Comparison of ENCODE assay signal across 8 mouse cellular contexts in genomic region chr14:55540787-55541321, GRCm38 (mm10). TPM values are rescaled to one million over a fixed set of nuclear protein-coding genes. Genes with fewer than 3 reads are reported as not detected.
DNase-seq lines count a peak whose midpoint lies in the region; ATAC-seq lines count a peak whose summit lies in the region.

No protein-coding gene starts in this region.

- H3K36me3 ChIP-seq in hindbrain, embryonic 16.5 days (ENCODE audit: control insufficient read depth, insufficient read depth, low read length) = peaks cover 12% of the 10 kb centered on the region

- intact Hi-C loops in left cerebral cortex, postnatal 14 days (cut with DNase I) = loop anchor here (10.0 kb wide), 1 partner anchor 396 kb away; no protein-coding TSS in a partner anchor

- DNase-seq in T-cell, adult 2 months (ENCODE audit: low spot score) = peak; percentile 59
- peak; percentile 87 for DNase-seq in cerebellum, adult 9-11 months
- DNase-seq in gastrocnemius, adult 18-20 months (ENCODE audit: low spot score) = peak; percentile 78
- peak; percentile 74 for DNase-seq in left cerebral cortex, postnatal 14 days (ENCODE audit: low spot score in 2 of 2)
- peak; percentile 77 for DNase-seq in mesoderm, embryonic 11.5 days (ENCODE audit: low read depth, low spot score)
- peak; percentile 85 for DNase-seq in right cerebral cortex, postnatal 4 days
- DNase-seq in embryo, embryonic 10 days (ENCODE audit: low spot score) = no peak

- ATAC-seq in hindbrain, embryonic 16.5 days = peak; percentile 55

- peak overlapping the region; percentile 82 for H3K9ac ChIP-seq in hindbrain, embryonic 16.5 days (ENCODE audit: low read depth, low read length)

- H3K9me3 ChIP-seq in hindbrain, embryonic 16.5 days (ENCODE audit: control insufficient read depth, low read length) = no peaks in the 10 kb centered on the region

- H3K27me3 ChIP-seq in hindbrain, embryonic 16.5 days (replicated peaks; ENCODE audit: control insufficient read depth, insufficient read depth, low read length) = no peaks in the 10 kb centered on the region

- H3K27ac ChIP-seq in hindbrain, embryonic 16.5 days (ENCODE audit: low read depth, low read length) = peak overlapping the region; percentile 88

- peak overlapping the region; percentile 61 for H3K4me3 ChIP-seq in hindbrain, embryonic 16.5 days (ENCODE audit: low read length)

- 4% methylated on average over 10 of the region's 10 CpGs for WGBS in hindbrain, embryonic 16.5 days

- H3K4me2 ChIP-seq in hindbrain, embryonic 16.5 days (ENCODE audit: low read length) = peak overlapping the region; percentile 87

- H3K4me1 ChIP-seq in hindbrain, embryonic 16.5 days (ENCODE audit: control insufficient read depth, insufficient read depth, low read depth, low read length) = peaks cover 15% of the 10 kb centered on the region

RNA-seq across cellular contexts. Expression of gene Pck2, which starts 0.8 kb away (rescaled TPM):
- total RNA-seq in gastrocnemius, adult 18-20 months (2021) = 1 to 10 TPM; 2.8 to 3.1 TPM
- 29.3 and 32.4 TPM in 2 replicates for polyA plus RNA-seq in hindbrain, embryonic 16.5 days (2015; fragmentation: Nextera tagmentation; extraction: Ambion mirVana)
- 10 to 100 TPM; 18.6 to 19.5 TPM for total RNA-seq in left cerebral cortex, postnatal 14 days (2021)

RNA-seq across cellular contexts. Expression of gene Nrl, which starts 16.1 kb away (rescaled TPM):
- total RNA-seq in gastrocnemius, adult 18-20 months (2021) = not detected
- polyA plus RNA-seq in hindbrain, embryonic 16.5 days (2015; fragmentation: Nextera tagmentation; extraction: Ambion mirVana) = 0.15 and 0.23 TPM in 2 replicates
- total RNA-seq in left cerebral cortex, postnatal 14 days (2021) = under 1 TPM; 0.33 to 0.61 TPM

RNA-seq across cellular contexts. Expression of gene Dcaf11, which starts 19.0 kb away (rescaled TPM):
- total RNA-seq in gastrocnemius, adult 18-20 months (2021) = 100 to 1,000 TPM; 134 to 136 TPM
- 110 and 127 TPM in 2 replicates for polyA plus RNA-seq in hindbrain, embryonic 16.5 days (2015; fragmentation: Nextera tagmentation; extraction: Ambion mirVana)
- 10 to 100 TPM; 75.3 to 78.4 TPM for total RNA-seq in left cerebral cortex, postnatal 14 days (2021)

RNA-seq across cellular contexts. Expression of gene A730061H03Rik, which starts 19.4 kb away (rescaled TPM):
- total RNA-seq in gastrocnemius, adult 18-20 months (2021) = not detected
- polyA plus RNA-seq in hindbrain, embryonic 16.5 days (2015; fragmentation: Nextera tagmentation; extraction: Ambion mirVana) = 0.89 and 1.4 TPM in 2 replicates
- total RNA-seq in left cerebral cortex, postnatal 14 days (2021) = not detected

RNA-seq across cellular contexts. Expression of gene Cpne6, which starts 30.6 kb away (rescaled TPM):
- total RNA-seq in gastrocnemius, adult 18-20 months (2021) = not detected
- 10.2 and 11.7 TPM in 2 replicates for polyA plus RNA-seq in hindbrain, embryonic 16.5 days (2015; fragmentation: Nextera tagmentation; extraction: Ambion mirVana)
- total RNA-seq in left cerebral cortex, postnatal 14 days (2021) = 100 to 1,000 TPM; 184 to 205 TPM

Comparison
In these comparisons a context has a peak if more than half of its experiments do, and no peak if none do; other contexts are left out.
1. RNA of gene Pck2, which starts 0.8 kb away (total RNA-seq): 18.6 to 19.5 TPM in left cerebral cortex, postnatal 14 days; 2.8 to 3.1 TPM in gastrocnemius, adult 18-20 months; every median in the first group is over 4 times any median in the second.